Mouse (Mus musculus): ENCODE measurements around the gene Kl. TPM values are rescaled to one million over a fixed set of nuclear protein-coding genes. Genes with fewer than 3 reads are reported as not detected.

Gene Kl
- total RNA-seq, 4 experiments from 2014 or later = 9.2 to 10.8 (median 10.3) TPM

DNA sequence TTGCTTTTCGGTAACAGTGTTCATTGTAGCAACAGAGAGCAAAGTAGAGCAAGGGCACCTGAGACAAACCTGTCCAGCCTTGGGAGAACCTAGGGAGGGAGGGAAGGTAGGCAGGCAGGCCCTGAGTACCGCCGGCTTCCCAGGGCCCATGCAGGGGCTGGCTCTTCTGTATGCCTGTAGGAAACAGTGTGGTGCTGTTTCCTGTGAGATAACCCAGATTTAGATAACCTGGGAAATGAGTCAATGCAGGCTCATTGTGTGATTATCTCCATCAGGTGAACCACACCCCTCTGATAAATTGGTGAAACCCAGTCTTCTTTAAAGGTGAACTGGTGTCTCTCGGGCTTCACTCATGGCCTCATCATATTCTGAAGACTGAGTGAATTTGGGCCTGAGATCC is 73.7 kb downstream of the Kl start:
- no peak for DNase-seq (ENCODE audit: low spot score in 2 of 2)

GRCm38 (mm10) chr5:151027171-151027570 is 74.8 kb downstream of the Kl start:
- peak; percentile 41 to 59 for DNase-seq (ENCODE audit: low spot score in 2 of 2)

GRCm38 (mm10) chr5:151028906-151029305 is 76.5 kb downstream of the Kl start:
- no peak for DNase-seq (ENCODE audit: low spot score in 2 of 2)

GRCm38 (mm10) chr5:151034715-151035512 is 82.5 kb downstream of the Kl start:
- no peak for DNase-seq (ENCODE audit: low spot score in 2 of 2)

- DNase-seq (ENCODE audit: low spot score in 2 of 2) = no peak
Observed at GRCm38 (mm10) chr5:151037871-151038270, 85.5 kb downstream of the Kl start.

DNA sequence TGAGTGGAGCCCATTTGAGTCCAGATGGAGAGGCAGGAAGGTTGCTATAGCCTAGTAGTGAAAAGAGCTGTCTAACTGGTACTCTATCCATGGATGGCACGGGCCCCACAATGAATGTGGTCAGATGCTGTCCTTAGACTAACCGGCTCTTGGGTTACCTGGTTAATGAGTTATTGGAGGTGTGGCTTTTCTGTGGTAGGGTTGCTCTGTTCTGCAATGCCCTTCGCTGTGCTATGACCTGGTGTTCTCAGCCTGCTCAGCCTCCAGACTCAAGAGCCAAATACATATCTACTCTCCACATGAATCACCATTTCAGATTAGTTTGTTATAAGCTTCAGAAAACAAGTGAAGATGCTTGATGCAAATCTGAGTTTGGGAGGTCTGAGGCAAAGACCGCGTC is 90.5 kb downstream of the Kl start:
- DNase-seq (ENCODE audit: low spot score in 2 of 2) = no peak
